Mouse (Mus musculus) thymus, postnatal 10 days (tissue): Measurements from ENCODE around the gene Egflam.

Source experiments
- DNase-seq, 2 experiments: peaks; one replicate each; pipeline ENCODE4 v3.0.0; 2021; ENCODE audit warnings: low spot score in 2 of 2

The Egflam gene

DNA sequence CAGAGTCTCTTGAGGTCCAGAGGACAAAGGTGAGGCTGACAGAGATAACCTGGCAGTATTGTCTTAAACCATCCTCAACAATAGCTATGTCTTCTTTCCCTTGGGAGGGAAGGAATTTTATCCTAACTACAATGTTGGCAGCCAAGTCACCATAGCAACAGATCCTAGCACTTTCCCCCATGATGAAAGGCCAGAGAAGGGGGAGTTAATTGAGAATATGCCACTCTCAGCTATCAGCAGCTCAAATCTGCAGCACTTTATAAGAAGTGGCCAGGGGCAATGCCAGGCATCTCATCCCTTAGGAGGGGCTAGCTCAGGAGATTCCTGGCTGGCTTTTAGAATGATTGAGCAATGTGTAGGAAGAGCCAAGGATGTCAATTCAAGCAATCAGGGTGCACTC is 105.3 kb downstream of the Egflam start:
- DNase-seq, result no peak

GRCm38 (mm10) chr15:7290003-7290402 is 108.2 kb downstream of the Egflam start:
- no peak for DNase-seq

DNA sequence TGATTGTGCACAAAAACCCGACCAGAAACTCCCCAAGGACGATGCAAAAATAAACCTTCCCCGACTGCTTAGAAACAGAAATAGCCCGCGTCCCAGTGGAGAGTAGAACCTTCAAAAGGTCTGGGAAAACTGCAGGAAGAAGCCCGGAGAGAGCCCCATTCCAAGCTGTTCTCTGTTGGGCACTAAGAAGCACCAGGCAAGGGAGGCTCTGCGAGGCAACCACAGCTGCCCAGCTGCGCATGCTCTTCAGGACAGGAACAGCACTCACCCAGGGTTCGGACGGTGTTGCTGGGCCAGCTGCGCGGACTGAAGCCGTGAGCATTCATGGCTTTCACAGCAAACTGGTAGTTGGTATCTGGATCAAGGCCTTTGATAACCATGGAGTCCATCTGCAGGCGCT is 108.7 kb downstream of the Egflam start:
- DNase-seq, result no peak

GRCm38 (mm10) chr15:7288841-7289424 is 109.3 kb downstream of the Egflam start:
- DNase-seq, result no peak

GRCm38 (mm10) chr15:7287911-7288310 is 110.3 kb downstream of the Egflam start:
- no peak for DNase-seq

DNA sequence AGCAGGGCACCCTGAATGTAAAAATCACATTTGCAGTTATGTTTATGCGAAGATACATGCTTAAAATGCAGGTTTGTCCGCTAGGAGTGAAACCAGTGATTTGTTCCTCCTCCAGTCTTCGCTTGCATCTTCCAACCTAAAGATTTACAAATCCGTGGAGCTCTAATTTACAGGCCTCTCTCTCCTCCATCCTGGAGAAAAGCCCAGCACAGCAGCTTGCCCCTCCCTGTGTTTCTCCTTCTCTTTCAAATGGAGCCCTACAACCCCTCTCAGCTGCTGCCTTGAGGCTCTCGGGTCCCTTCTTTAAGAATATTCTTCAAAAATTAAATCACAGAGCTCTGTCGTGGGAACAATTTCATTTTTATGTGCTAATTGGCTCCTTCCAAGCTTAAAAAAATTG is 116.6 kb downstream of the Egflam start:
- no peak for DNase-seq

GRCm38 (mm10) chr15:7263822-7264221 is 134.4 kb downstream of the Egflam start:
- DNase-seq, result peak; percentile 10 to 50

GRCm38 (mm10) chr15:7263339-7263738 is 134.9 kb downstream of the Egflam start:
- DNase-seq, result no peak

DNA sequence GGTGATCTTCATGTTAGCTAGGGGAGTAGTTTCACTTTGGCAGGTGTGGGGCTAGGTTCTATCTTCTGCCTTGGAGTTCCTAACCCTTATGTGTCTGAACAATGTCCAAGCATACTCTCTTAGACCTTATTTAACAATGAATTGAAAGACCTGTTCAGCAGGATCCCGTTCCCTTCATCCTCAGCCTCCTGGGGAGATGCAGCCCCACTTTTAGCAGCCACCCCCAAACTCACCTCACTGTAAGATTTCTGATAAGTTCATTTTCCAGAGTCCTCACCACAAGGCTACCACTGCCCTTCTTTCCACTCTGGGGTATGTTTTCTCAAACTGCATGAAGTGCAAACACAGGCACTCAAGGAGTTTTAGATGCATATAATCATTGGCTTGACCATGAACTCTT is 136.8 kb downstream of the Egflam start:
- no peak for DNase-seq

- no peak for DNase-seq
Measured at GRCm38 (mm10) chr15:7256577-7256976, 141.6 kb downstream of the Egflam start.

GRCm38 (mm10) chr15:7253326-7253725 is 144.9 kb downstream of the Egflam start:
- DNase-seq, result no peak

GRCm38 (mm10) chr15:7252106-7252636 is 146.0 kb downstream of the Egflam start:
- DNase-seq, result no peak

GRCm38 (mm10) chr15:7251042-7251441 is 147.2 kb downstream of the Egflam start:
- no peak for DNase-seq

DNA sequence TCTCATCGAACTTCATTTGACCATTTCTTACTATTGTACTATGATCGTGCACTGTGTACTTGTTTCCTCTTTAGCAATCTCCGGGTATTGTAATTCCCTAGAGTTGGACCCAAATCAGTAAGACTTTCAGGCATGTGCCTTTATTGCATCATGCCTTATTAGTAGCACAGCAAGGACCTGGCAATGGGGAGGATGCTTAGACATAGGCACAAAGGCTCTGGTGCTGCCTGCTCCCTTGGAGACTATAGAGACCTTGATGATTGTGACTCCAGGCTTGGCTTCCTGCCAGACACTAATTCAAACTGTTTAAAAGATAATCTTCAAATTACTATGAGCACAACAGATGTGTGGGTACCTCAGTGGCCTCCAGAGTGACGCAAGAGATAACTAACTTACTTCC is 149.0 kb downstream of the Egflam start:
- DNase-seq, result no peak

GRCm38 (mm10) chr15:7247321-7247720 is 150.9 kb downstream of the Egflam start:
- no peak for DNase-seq

- no peak for DNase-seq
Measured at GRCm38 (mm10) chr15:7242161-7242850, 155.9 kb downstream of the Egflam start.

DNA sequence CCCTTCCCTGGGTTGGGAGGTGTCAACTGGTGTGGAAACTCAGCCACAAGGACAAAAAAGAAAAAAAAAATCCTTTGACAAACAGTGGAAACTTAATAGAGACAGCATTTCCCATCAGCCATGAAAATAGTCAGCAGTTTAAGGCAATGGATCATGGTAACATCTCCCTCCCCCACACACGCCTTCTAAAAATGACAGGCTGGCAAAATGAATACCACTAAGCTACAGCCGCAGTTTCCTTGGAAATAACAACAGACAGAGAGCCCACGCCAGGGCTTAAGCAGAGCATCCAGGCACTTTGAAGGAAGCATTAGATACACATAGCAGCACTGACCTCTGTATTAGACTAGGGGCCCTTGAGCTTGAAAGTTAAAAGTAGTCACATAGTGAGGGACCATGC is 157.2 kb downstream of the Egflam start:
- DNase-seq, result no peak

DNA sequence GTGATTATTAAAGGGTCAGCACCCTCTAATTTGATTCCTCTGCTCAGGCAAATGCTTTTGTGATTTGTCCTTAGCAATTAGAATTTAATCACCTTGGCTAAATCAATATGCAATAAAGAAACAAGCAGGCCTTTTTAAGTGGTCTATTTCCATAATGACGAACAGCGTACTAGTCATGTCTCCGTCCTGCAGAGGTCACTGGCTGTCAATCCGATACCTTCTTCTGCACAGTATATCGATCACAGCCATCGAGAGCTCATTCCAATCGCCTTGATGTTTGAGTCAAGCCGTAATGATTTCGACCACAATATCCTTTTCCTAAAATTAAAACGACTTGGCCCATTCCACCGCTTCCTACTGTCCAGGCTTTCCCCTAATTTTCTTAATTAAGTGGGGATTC is 158.3 kb downstream of the Egflam start:
- DNase-seq, result no peak

DNA sequence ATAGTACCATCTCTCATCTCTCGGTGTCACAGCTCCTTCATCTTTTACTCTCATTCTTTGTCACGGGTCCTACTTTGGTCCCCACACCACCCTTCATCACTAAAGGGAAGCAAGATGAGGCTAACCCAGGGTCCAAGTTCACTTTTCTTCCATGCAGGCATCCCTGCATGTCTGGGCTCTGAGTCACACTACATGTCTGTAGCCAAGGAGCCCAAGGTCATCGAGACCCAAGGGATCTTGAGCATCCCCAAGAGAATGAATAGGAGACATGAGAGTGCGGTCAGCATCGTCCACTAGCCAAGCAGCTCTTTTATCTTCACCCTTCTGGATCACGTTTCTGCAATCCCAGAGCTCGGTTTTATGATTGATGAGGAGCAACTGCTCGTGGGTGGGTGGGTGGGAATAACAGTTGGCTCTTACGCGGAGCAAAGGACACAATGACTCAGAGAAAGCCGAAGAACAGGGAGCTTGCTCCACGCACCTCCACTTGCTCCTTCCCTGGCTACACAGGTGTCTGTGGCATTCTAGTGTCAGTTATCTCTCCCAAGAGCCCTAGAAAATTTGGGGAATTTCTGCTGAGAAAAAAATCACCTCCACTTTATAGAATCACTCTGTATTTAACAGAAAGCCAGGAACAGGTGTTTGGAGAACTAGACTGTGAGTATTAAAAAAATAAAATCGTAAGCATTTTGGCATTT is 164.7 kb downstream of the Egflam start:
- no peak for DNase-seq

GRCm38 (mm10) chr15:7226225-7226624 is 172.0 kb downstream of the Egflam start:
- DNase-seq, result peak; percentile 8 to 61

- DNase-seq, result no peak
Measured at GRCm38 (mm10) chr15:7224151-7224775, 173.9 kb downstream of the Egflam start.

- DNase-seq, result no peak
Measured at GRCm38 (mm10) chr15:7222809-7223208, 175.4 kb downstream of the Egflam start.

DNA sequence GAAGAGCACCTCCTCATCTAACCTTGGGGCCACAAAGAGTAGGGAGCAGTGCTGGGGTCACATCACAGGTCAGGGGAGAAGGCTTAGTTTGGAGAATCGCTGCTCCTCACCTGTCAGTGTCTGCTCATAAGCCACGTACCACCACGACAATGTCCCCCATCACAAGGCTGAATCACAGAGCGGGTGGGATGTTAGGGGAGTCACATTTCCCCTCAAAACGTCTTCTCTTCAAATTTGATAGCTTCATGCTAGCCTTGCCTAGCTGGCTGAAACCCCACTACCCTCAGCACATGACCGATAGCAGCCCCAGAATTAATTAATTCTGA is 181.0 kb downstream of the Egflam start:
- DNase-seq, result no peak
